Mouse (Mus musculus) cortical plate, adult 2 months (tissue): Measurements from ENCODE around the gene Dusp7. TPM values are rescaled to one million over a fixed set of nuclear protein-coding genes. Genes with fewer than 3 reads are reported as not detected.

ENCODE experiments used
- H3K27ac ChIP-seq: fragments of 200-500 bp; 2 replicates; pipeline ENCODE4 v1.5.1; 2012; ENCODE audit warnings: low read length, control low read depth, inconsistent platforms; ENCODE audit not compliant: insufficient read depth
- H3K4me1 ChIP-seq: fragments of 200-500 bp; 2 replicates; pipeline ENCODE4 v1.6.1; 2011; ENCODE audit warnings: low read length; ENCODE audit not compliant: control insufficient read depth, insufficient read depth
- H3K4me3 ChIP-seq: fragments of 200-500 bp; 2 replicates; pipeline ENCODE4 v1.5.1; 2011; ENCODE audit warnings: mild to moderate bottlenecking, low read length, control low read depth; ENCODE audit not compliant: insufficient read depth
- CTCF ChIP-seq: fragments of 200-500 bp; IDR thresholded peaks from 2 replicates; pipeline ENCODE4 v1.5.1; 2011; ENCODE audit warnings: mild to moderate bottlenecking, control low read depth, low read length; ENCODE audit not compliant: insufficient read depth; ENCODE audit errors: extremely low read depth
- POLR2A ChIP-seq: fragments of 200-500 bp; IDR thresholded peaks from 2 replicates; pipeline ENCODE4 v1.6.1; 2011; ENCODE audit warnings: mild to moderate bottlenecking, low read length, control low read depth; ENCODE audit not compliant: insufficient read depth; ENCODE audit errors: extremely low read depth
- polyA plus RNA-seq: library from polyadenylated mRNA; depleted of rRNA; stranded (reverse); fragments of >200 nt; gene quantifications from 2 replicates; pipeline ENCODE4 v1.2.3, GENCODE M21; 2012

The Dusp7 gene
- polyA plus RNA-seq, 1 experiment = 128 TPM

DNA sequence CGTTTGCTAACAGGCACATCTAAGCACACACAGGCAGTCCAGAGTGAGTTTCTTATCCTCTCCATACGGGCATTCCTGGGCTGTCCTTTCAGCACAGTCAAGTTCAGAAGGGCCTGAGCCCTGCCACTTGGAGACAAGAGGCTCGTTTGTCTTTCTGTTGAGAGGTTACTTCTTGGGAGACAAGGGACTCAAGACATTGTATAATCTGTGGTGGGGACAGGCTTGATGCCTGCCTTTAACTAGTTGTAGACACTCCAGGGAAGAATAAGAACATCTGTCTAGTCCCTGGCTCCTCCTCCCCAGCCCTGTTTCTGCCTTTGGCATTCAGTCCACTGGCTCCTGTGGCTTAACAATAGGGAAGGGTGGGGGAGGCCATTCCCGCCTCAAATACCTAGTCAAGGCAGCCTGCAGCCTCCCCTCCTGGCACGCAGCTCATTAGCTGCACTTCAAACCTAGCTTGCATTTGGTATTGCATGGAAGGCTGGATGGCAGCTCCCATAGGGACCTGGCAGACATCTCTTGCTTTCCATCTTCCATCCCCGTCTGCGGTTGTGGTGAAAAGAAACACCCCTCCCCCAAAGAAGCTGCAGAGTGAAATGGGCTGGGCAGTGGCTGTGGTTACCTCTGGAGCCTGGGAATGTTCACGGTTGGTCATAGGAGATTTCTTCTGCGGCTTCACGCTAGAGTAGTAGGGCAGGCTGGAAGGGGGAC is 29.8 kb upstream of the Dusp7 start:
- TF ChIP-seq CTCF (no peak), POLR2A (no peak)
- peak overlapping the region; percentile 81 for H3K27ac ChIP-seq
- peaks cover 14% of the 10 kb centered on the region for H3K4me1 ChIP-seq
- H3K4me3 ChIP-seq = no peak overlapping the region

DNA sequence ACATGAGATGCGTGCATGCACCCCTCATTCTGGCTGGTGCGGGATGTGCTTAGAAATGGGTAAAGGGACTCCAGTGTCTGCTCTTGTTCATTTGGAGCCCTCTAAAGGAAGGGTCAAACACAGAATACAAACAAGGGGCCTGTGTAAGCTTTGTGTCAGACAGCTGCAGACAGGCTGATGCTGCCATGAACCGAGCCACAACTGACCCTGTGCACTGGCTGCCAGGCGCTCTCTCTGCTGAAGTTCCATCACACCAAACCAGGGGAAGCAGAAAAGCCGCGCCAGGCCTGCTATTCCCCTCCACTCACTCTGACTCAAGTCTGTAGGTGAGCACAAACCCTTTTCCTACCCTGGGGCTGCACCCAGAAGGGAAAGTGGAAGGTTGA is 29.3 kb upstream of the Dusp7 start:
- H3K4me1 ChIP-seq = peaks cover 14% of the 10 kb centered on the region
- H3K4me3 ChIP-seq = no peak overlapping the region
- TF ChIP-seq POLR2A (no peak), CTCF (no peak)
- H3K27ac ChIP-seq = 0 out of 2 replicates have a peak overlapping the region, but pooled peaks have one; percentile 20

DNA sequence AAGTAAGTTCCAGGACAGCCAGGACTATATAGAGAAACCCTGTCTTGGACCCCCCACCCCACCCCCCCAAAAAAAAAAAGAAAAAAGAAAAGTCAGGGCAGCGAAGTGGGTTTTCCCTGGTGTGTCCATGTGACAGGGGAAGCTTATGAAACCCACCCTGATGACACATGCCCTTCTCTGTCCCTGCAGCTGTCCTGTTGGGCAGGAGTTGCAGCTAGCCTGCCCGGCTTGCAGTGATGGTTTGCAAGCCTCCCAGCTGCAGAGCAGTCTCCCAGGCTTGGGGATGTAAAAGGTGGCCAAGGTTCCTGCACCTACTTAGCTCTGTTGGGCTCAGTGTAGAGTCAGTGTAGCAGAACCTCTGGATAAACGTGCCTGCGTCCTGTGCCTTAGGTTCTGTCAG is 28.7 kb upstream of the Dusp7 start:
- TF ChIP-seq POLR2A (no peak), CTCF (no peak)
- Histone ChIP-seq H3K4me1 (peaks cover 16% of the 10 kb centered on the region), H3K4me3 (no peak overlapping the region), H3K27ac (no peak overlapping the region)

- no peak for TF ChIP-seq CTCF
- TF ChIP-seq POLR2A = no peak
- Histone ChIP-seq H3K4me1 (peaks cover 23% of the 10 kb centered on the region), H3K4me3 (no peak overlapping the region), H3K27ac (0 out of 2 replicates have a peak overlapping the region, but pooled peaks have one; percentile 4)
Measured at GRCm38 (mm10) chr9:106340501-106341312, 27.7 kb upstream of the Dusp7 start.

- 0 out of 2 replicates have a peak overlapping the region, but pooled peaks have one; percentile 4 for H3K27ac ChIP-seq
- no peak overlapping the region for H3K4me3 ChIP-seq
- H3K4me1 ChIP-seq = peaks cover 23% of the 10 kb centered on the region
- TF ChIP-seq CTCF (no peak), POLR2A (no peak)
Measured at GRCm38 (mm10) chr9:106341313-106341686, 27.1 kb upstream of the Dusp7 start.

DNA sequence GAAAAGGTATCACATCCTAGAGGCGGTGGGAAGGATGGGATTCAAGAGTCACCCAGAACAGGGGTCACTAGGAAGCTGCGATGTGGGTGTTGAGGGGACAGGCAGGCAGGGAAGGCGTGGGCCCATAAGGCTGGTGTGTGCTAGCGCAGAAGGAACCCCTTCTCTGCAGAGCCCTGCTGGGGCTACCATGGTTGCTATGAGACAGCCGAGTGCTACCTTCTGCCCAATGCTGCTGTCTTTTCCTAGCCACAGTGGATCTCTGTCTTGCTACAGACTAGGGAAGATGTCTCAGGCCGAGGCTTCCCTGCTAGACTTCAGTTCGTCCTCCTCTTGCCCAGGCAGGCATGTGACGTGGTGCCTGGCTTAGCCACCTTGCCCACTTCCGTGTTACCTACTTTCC is 25.9 kb upstream of the Dusp7 start:
- TF ChIP-seq CTCF (no peak), POLR2A (no peak)
- Histone ChIP-seq H3K27ac (peak overlapping the region; percentile 2), H3K4me1 (peaks cover 18% of the 10 kb centered on the region), H3K4me3 (no peak overlapping the region)

- Histone ChIP-seq H3K4me3 (no peak overlapping the region), H3K27ac (peak overlapping the region; percentile 88), H3K4me1 (peaks cover 15% of the 10 kb centered on the region)
- TF ChIP-seq POLR2A = no peak
- no peak for TF ChIP-seq CTCF
Measured at GRCm38 (mm10) chr9:106345167-106345566, 23.3 kb upstream of the Dusp7 start.

GRCm38 (mm10) chr9:106345630-106346029 is 22.8 kb upstream of the Dusp7 start:
- H3K4me1 ChIP-seq = peaks cover 15% of the 10 kb centered on the region
- TF ChIP-seq CTCF (no peak), POLR2A (no peak)
- H3K27ac ChIP-seq = peak overlapping the region; percentile 88; the same call in 1 of the 2 replicates
- no peak overlapping the region for H3K4me3 ChIP-seq

DNA sequence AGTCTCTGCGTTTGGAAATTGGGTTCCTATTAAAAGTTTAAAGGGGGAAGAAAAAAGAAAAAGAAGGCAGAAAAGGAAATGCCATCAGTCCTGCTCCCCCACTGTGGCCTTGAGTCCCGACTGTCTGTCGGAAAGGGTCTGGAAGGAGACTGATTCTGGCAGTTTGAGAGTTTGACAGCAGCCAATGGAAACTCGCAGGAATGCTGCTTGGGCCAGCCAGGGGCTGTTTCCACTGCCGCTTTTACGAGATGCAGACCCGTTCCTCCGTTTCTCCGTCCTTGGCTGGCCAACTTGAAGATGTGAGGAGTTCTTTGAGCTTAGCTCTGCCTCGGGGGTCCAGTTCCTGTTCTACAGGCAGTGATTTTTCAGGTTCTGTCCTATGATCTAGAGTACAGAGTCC is 20.2 kb upstream of the Dusp7 start:
- no peak overlapping the region for H3K4me3 ChIP-seq
- peaks cover 11% of the 10 kb centered on the region for H3K4me1 ChIP-seq
- H3K27ac ChIP-seq = no peak overlapping the region
- no peak for TF ChIP-seq CTCF
- TF ChIP-seq POLR2A = no peak

DNA sequence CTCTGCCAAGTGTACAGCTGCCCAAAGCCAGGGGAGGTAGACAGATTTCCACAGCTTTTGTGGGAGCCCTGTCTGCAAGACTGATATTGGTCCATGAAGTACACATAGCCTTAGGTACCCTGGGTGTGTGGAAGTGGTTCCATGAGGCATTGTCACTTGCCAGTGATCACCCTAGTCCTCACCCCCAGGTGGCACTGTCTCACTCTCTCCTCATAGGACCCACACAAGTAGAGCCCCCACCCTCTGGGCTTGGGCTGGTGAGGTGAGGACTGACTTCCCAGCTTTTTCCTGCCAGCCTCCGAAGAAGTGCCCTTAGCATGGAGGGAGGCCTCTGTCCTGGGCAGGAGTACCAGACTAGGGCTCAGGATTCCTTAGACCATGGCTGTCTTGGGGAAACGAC is 19.4 kb upstream of the Dusp7 start:
- TF ChIP-seq POLR2A (no peak), CTCF (peak; percentile 71)
- Histone ChIP-seq H3K4me1 (peaks cover 11% of the 10 kb centered on the region), H3K27ac (no peak overlapping the region)

More for the DNA sequence above, 19.4 kb upstream of the Dusp7 start:
- H3K4me3 ChIP-seq = no peak overlapping the region
